ENCODE assay signal across 8 mouse cellular contexts in the genomic region with DNA sequence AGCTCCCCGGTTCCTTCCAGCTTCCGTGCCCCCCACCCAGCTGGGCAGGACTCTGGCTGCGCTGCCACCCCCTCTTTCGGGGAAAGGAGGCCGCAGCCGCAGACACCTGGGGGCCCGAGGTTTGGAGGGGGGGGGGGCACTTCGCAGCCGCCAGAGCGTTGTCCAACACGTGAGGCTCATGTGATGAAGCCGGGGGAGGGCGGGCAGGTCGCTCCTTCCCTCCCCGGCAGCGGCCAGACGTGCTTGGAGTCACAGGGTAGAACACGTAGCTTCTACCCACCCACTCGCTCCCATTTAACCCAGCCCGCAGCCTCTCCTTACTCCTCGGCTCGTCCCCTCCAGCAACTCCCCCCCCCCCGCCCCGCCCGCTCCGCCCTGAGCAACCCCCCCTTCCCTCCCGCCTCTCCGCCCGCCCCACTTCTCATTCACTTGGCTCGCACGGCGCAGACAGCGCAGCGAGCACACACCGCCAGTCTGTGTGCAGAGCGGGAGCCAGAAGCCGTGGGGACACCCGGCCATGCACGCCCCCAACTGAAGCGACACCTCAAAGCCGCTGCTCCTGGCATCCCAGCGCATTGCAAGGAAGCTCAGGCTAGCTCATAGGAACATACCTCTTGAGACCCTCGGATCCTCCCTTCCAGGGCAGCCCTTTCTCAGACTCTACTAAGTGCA. TPM values are rescaled to one million over a fixed set of nuclear protein-coding genes. Genes with fewer than 3 reads are reported as not detected.
DNase-seq lines count a peak whose midpoint lies in the region; ATAC-seq and TF ChIP-seq lines count a peak whose summit lies in the region.

A gene (plus strand): TSS at position 424 of the 672 bp plus-strand sequence.

- no peaks in the 10 kb centered on the region for H3K27me3 ChIP-seq in forebrain, postnatal 0 days (ENCODE audit: insufficient read depth, low read length)
- H3K27me3 ChIP-seq in lung, embryonic 14.5 days (ENCODE audit: insufficient read depth, low read length) = no peaks in the 10 kb centered on the region

- DNase-seq in CD8-positive naive resting alpha-beta T cell, adult 2 months (ENCODE audit: low read depth in 2 of 2, low spot score in 2 of 2) = peak; percentile 52 to 60
- DNase-seq in cerebellum, adult 11-12 months = peak; percentile 98
- peak; percentile 83 for DNase-seq in forebrain, postnatal 0 days
- DNase-seq in heart, postnatal 4 days = peak; percentile 91
- DNase-seq in layer of hippocampus, adult 8-10 months (ENCODE audit: low spot score in 2 of 2) = peak; percentile 83 to 93
- peak; percentile 85 for DNase-seq in lung, embryonic 14.5 days
- peak; percentile 59 to 73 for DNase-seq in thymus, adult 18-20 months

- peak within 1 kb of the TSS; percentile 65 for H3K4me3 ChIP-seq in forebrain, postnatal 0 days (ENCODE audit: low read depth, low read length)
- peak within 1 kb of the TSS; percentile 43 for H3K4me3 ChIP-seq in lung, embryonic 14.5 days (ENCODE audit: low read depth, low read length)

- H3K9me3 ChIP-seq in forebrain, postnatal 0 days (ENCODE audit: low read length) = no peaks in the 10 kb centered on the region
- H3K9me3 ChIP-seq in lung, embryonic 14.5 days (ENCODE audit: low read depth, low read length) = no peaks in the 10 kb centered on the region

- no peaks in the 10 kb centered on the region for H3K36me3 ChIP-seq in forebrain, postnatal 0 days (ENCODE audit: insufficient read depth)
- H3K36me3 ChIP-seq in lung, embryonic 14.5 days (ENCODE audit: insufficient read depth) = peaks cover 12% of the 10 kb centered on the region

- peak within 1 kb of the TSS; percentile 87 for H3K27ac ChIP-seq in forebrain, postnatal 0 days (ENCODE audit: low read depth, low read length)
- peak within 1 kb of the TSS; percentile 97 for H3K27ac ChIP-seq in lung, embryonic 14.5 days (ENCODE audit: low read depth)

- peak within 1 kb of the TSS; percentile 95 for H3K4me2 ChIP-seq in forebrain, postnatal 0 days (ENCODE audit: low read depth)
- peak within 1 kb of the TSS; percentile 93 for H3K4me2 ChIP-seq in lung, embryonic 14.5 days

- TF ChIP-seq CTCF in forebrain, postnatal 0 days (IDR thresholded peaks at IDR 0.05; ENCODE audit: low read depth) = no peak; the same call in 1 of the 2 replicates
- TF ChIP-seq CTCF in lung, embryonic 14.5 days (IDR thresholded peaks at IDR 0.05; ENCODE audit: low read depth) = no peak

- H3K9ac ChIP-seq in forebrain, postnatal 0 days = peak within 1 kb of the TSS; percentile 71
- peak within 1 kb of the TSS; percentile 67 for H3K9ac ChIP-seq in lung, embryonic 14.5 days

- H3K4me1 ChIP-seq in forebrain, postnatal 0 days (ENCODE audit: insufficient read depth) = peaks cover 15% of the 10 kb centered on the region; the same call in 1 of the 2 replicates
- no peaks in the 10 kb centered on the region for H3K4me1 ChIP-seq in lung, embryonic 14.5 days (ENCODE audit: insufficient read depth)

- peak; percentile 78 for ATAC-seq in forebrain, postnatal 0 days
- ATAC-seq in lung, embryonic 14.5 days (ENCODE audit: insufficient read depth) = peak; percentile 86
- peak; percentile 69 for ATAC-seq in neutrophil, adult 5-6 weeks (ENCODE audit: extremely low read depth, insufficient number of reproducible peaks, low FRiP score, poor library complexity, severe bottlenecking)

- under 1% methylated on average over 32 of the region's 43 CpGs for WGBS in forebrain, postnatal 0 days
- WGBS in lung, embryonic 14.5 days = 1% methylated on average over 26 of the region's 43 CpGs

RNA-seq across cellular contexts. Expression of the gene that starts here (rescaled TPM):
- total RNA-seq in forebrain, postnatal 0 days (2014; rRNA removed) = 8.3 and 15.9 TPM in 2 replicates
- 10.2 and 11.1 TPM in 2 replicates for polyA plus RNA-seq in forebrain, postnatal 0 days (2015; fragmentation: Nextera tagmentation; extraction: Ambion mirVana)
- 10 to 100 TPM; 59.9 to 74.1 TPM for total RNA-seq in heart, postnatal 4 days (2021)
- 100 to 1,000 TPM; 114 to 124 (median 115) TPM for total RNA-seq in layer of hippocampus, adult 8-10 months (2022)
- polyA plus RNA-seq in lung, embryonic 14.5 days (2014; fragmentation: Nextera tagmentation; extraction: Ambion mirVana) = 8.8 and 12.1 TPM in 2 replicates
- 13.4 and 14.2 TPM in 2 replicates for total RNA-seq in neutrophil, adult 5-6 weeks (2017)

Comparison
In these comparisons a context has a peak if more than half of its experiments do, and no peak if none do; other contexts are left out.
1. Peak in every context shown above with its lines: DNase-seq, ATAC-seq, H3K4me3 ChIP-seq and H3K27ac ChIP-seq.